Mouse (Mus musculus) layer of hippocampus, adult 9-10 months (tissue): Measurements from ENCODE around the gene Deup1.
A peak's percentile ranks its signal among the peaks of the same experiment; 100 is the strongest.
"Not testable (repeated sequence)": the region's sequence is repeated elsewhere in the genome, so short reads cannot be mapped to it uniquely, and the experiment has no call there.

Experiments used
- DNase-seq: peaks from one replicate; pipeline ENCODE4 v3.0.0; 2022; ENCODE audit warnings: low spot score

Deup1 gene

GRCm38 (mm10) chr9:15587157-15587854 lies 40.4 kb downstream of the Deup1 start:
- no peak for DNase-seq

- no peak for DNase-seq
Observed at GRCm38 (mm10) chr9:15585956-15586355, 41.8 kb downstream of the Deup1 start.

- DNase-seq = no peak
Observed at GRCm38 (mm10) chr9:15584209-15584608, 43.5 kb downstream of the Deup1 start.

- DNase-seq = no peak
Observed at GRCm38 (mm10) chr9:15582026-15582425, 45.7 kb downstream of the Deup1 start.

GRCm38 (mm10) chr9:15580176-15580575 lies 47.6 kb downstream of the Deup1 start:
- DNase-seq = no peak

- DNase-seq = no peak
Observed at GRCm38 (mm10) chr9:15578946-15579345, 48.8 kb downstream of the Deup1 start.

- DNase-seq = no peak
Observed at GRCm38 (mm10) chr9:15578427-15578826, 49.3 kb downstream of the Deup1 start.

- DNase-seq = no peak
Observed at GRCm38 (mm10) chr9:15574750-15575454, 52.8 kb downstream of the Deup1 start.

GRCm38 (mm10) chr9:15562353-15562752 lies 65.4 kb downstream of the Deup1 start:
- DNase-seq = no peak

- DNase-seq = no peak
Observed at GRCm38 (mm10) chr9:15560451-15560850, 67.3 kb downstream of the Deup1 start.

GRCm38 (mm10) chr9:15553322-15553721 lies 74.4 kb downstream of the Deup1 start:
- DNase-seq = no peak

GRCm38 (mm10) chr9:15551933-15552851 lies 75.5 kb downstream of the Deup1 start:
- DNase-seq = peak; percentile 33

- DNase-seq = not testable (repeated sequence)
Observed at GRCm38 (mm10) chr9:15551073-15551472, 76.7 kb downstream of the Deup1 start.

- DNase-seq = no peak
Observed at GRCm38 (mm10) chr9:15550461-15550961, 77.2 kb downstream of the Deup1 start.

GRCm38 (mm10) chr9:15541735-15542354 lies 85.9 kb downstream of the Deup1 start:
- DNase-seq = no peak

GRCm38 (mm10) chr9:15538979-15539533 lies 88.7 kb downstream of the Deup1 start:
- no peak for DNase-seq

- DNase-seq = no peak
Observed at GRCm38 (mm10) chr9:15537455-15538048, 90.2 kb downstream of the Deup1 start.

GRCm38 (mm10) chr9:15536861-15537426 lies 90.8 kb downstream of the Deup1 start:
- no peak for DNase-seq

GRCm38 (mm10) chr9:15535418-15535817 lies 92.3 kb downstream of the Deup1 start:
- DNase-seq = no peak

- DNase-seq = no peak
Observed at GRCm38 (mm10) chr9:15534110-15534509, 93.6 kb downstream of the Deup1 start.
